Comparison of ENCODE assay signal across 8 mouse cellular contexts in genomic region chr9:99243190-99243894, GRCm38 (mm10). TPM values are rescaled to one million over a fixed set of nuclear protein-coding genes. Genes with fewer than 3 reads are reported as not detected.
DNase-seq lines count a peak whose midpoint lies in the region; ATAC-seq and TF ChIP-seq lines count a peak whose summit lies in the region.

Gene Cep70 (plus strand): TSS chr9:99243367.

- DNase-seq in A20 (ENCODE audit: low read depth, low spot score), result peak; percentile 97
- DNase-seq in heart, embryonic 10.5 days (ENCODE audit: low spot score), result peak; percentile 98
- DNase-seq in liver, result peak; percentile 99
- DNase-seq in spleen, postnatal 4 days (ENCODE audit: low spot score in 2 of 2), result peak; percentile 98 to 99

- peak within 1 kb of the TSS; percentile 87 for H3K4me3 ChIP-seq in bone marrow macrophage, adult 2 months (ENCODE audit: insufficient read depth, low read length)
- H3K4me3 ChIP-seq in embryonic fibroblast, embryonic 13.5 days (ENCODE audit: insufficient read depth, low read length), result peak within 1 kb of the TSS; percentile 80
- H3K4me3 ChIP-seq in heart, embryonic 10.5 days, result peak within 1 kb of the TSS; percentile 94
- peak within 1 kb of the TSS; percentile 88 for H3K4me3 ChIP-seq in kidney, embryonic 15.5 days (replicated peaks)

- H3K27me3 ChIP-seq in heart, embryonic 10.5 days (ENCODE audit: insufficient read depth, poor library complexity, severe bottlenecking), result no peaks in the 10 kb centered on the region
- H3K27me3 ChIP-seq in kidney, embryonic 15.5 days, result no peaks in the 10 kb centered on the region

- peaks cover 19% of the 10 kb centered on the region for H3K4me1 ChIP-seq in bone marrow macrophage, adult 2 months (ENCODE audit: control insufficient read depth, insufficient read depth, low read length)
- no peaks in the 10 kb centered on the region for H3K4me1 ChIP-seq in embryonic fibroblast, embryonic 13.5 days (ENCODE audit: control insufficient read depth, insufficient read depth, low read length)
- 0 out of 2 replicates have a peak, but pooled peaks cover 8% of the 10 kb centered on the region for H3K4me1 ChIP-seq in heart, embryonic 10.5 days
- H3K4me1 ChIP-seq in kidney, embryonic 15.5 days, result peaks cover 13% of the 10 kb centered on the region

- H3K9me3 ChIP-seq in heart, embryonic 10.5 days, result no peaks in the 10 kb centered on the region
- H3K9me3 ChIP-seq in kidney, embryonic 15.5 days (replicated peaks), result no peaks in the 10 kb centered on the region

- WGBS in heart, embryonic 10.5 days, result under 1% methylated on average over 66 of the region's 66 CpGs
- under 1% methylated on average over 66 of the region's 66 CpGs for WGBS in kidney, embryonic 15.5 days

- TF ChIP-seq CTCF in bone marrow macrophage, adult 2 months (IDR thresholded peaks at IDR 0.05; ENCODE audit: low read depth, low read length), result no peak
- no peak for TF ChIP-seq CTCF in embryonic fibroblast, embryonic 13.5 days (IDR thresholded peaks at IDR 0.05; ENCODE audit: borderline replicate concordance, insufficient read depth, low read length)

- H3K36me3 ChIP-seq in heart, embryonic 10.5 days, result no peaks in the 10 kb centered on the region; the same call in 1 of the 2 replicates
- H3K36me3 ChIP-seq in kidney, embryonic 15.5 days, result 0 out of 2 replicates have a peak, but pooled peaks cover 8% of the 10 kb centered on the region

- no peak for TF ChIP-seq POLR2A in bone marrow macrophage, adult 2 months (IDR thresholded peaks at IDR 0.05; ENCODE audit: borderline replicate concordance, low read depth, low read length)
- TF ChIP-seq POLR2A in embryonic fibroblast, embryonic 13.5 days (IDR thresholded peaks at IDR 0.05; ENCODE audit: low read depth, low read length), result peak; percentile 66

- ATAC-seq in kidney, embryonic 15.5 days (replicated peaks; ENCODE audit: low FRiP score), result peak; percentile 99
- peak; percentile 90 for ATAC-seq in monocyte, adult 5-6 weeks (replicated peaks; ENCODE audit: insufficient number of reproducible peaks, low FRiP score, low TSS enrichment, poor library complexity, severe bottlenecking)

- H3K27ac ChIP-seq in bone marrow macrophage, adult 2 months (ENCODE audit: insufficient read depth, low read depth, low read length), result peak within 1 kb of the TSS; percentile 30
- no peak within 1 kb of the TSS for H3K27ac ChIP-seq in embryonic fibroblast, embryonic 13.5 days (ENCODE audit: insufficient read depth, low read length)
- H3K27ac ChIP-seq in heart, embryonic 10.5 days, result peak within 1 kb of the TSS; percentile 95
- peak within 1 kb of the TSS; percentile 80 for H3K27ac ChIP-seq in kidney, embryonic 15.5 days

- peak within 1 kb of the TSS; percentile 81 for H3K9ac ChIP-seq in kidney, embryonic 15.5 days

- peak within 1 kb of the TSS; percentile 68 for H3K4me2 ChIP-seq in kidney, embryonic 15.5 days

RNA-seq across cellular contexts. Expression of gene Cep70, which starts in this region (rescaled TPM):
- polyA plus RNA-seq in bone marrow macrophage, adult 2 months (2012; ENCODE audit: insufficient read depth, insufficient read length, missing spikeins), result 19.3 and 21.8 TPM in 2 replicates
- polyA plus RNA-seq in embryonic fibroblast, embryonic 13.5 days (2011; ENCODE audit: insufficient read length, low read depth, missing spikeins), result 8.0 and 12.5 TPM in 2 replicates
- polyA plus RNA-seq in heart, embryonic 10.5 days (2016; fragmentation: Nextera tagmentation; extraction: Ambion mirVana), result 25.9 and 27.3 TPM in 2 replicates
- polyA plus RNA-seq in kidney, embryonic 15.5 days (2015; fragmentation: Nextera tagmentation; extraction: Ambion mirVana), result 25.8 and 28.1 TPM in 2 replicates
- 24.1 to 37.1 TPM (median 29.0 TPM) in 3 replicates for total RNA-seq in monocyte, adult 5-6 weeks (2017)
